Mouse (Mus musculus): ENCODE measurements around the gene Mbnl1. TPM values are rescaled to one million over a fixed set of nuclear protein-coding genes. Genes with fewer than 3 reads are reported as not detected.

Mbnl1 gene
- polyA plus RNA-seq, 1 experiment from 2014 or later, result 47.0 TPM

- no peaks in the 10 kb centered on the region for H3K9me3 ChIP-seq (ENCODE audit: control insufficient read depth, low read length)
- ATAC-seq, result no peak
- H3K4me2 ChIP-seq (ENCODE audit: low read length), result no peak overlapping the region
- H3K4me1 ChIP-seq (replicated peaks; ENCODE audit: control insufficient read depth, insufficient read depth, low read length), result no peaks in the 10 kb centered on the region
- no peaks in the 10 kb centered on the region for H3K36me3 ChIP-seq (ENCODE audit: control insufficient read depth, insufficient read depth)
- H3K4me3 ChIP-seq (replicated peaks; ENCODE audit: low read length), result no peak overlapping the region
- no peak overlapping the region for H3K27ac ChIP-seq (ENCODE audit: low read length)
- WGBS, result 98% methylated on average over 1 of the region's 1 CpGs
- H3K27me3 ChIP-seq (replicated peaks; ENCODE audit: control insufficient read depth, insufficient read depth, low read length), result no peaks in the 10 kb centered on the region
- no peak overlapping the region for H3K9ac ChIP-seq (replicated peaks; ENCODE audit: low read depth, low read length)
Observed at GRCm38 (mm10) chr3:60648293-60648692, 175.7 kb downstream of the Mbnl1 start.

- Histone ChIP-seq H3K9me3 (ENCODE audit: control insufficient read depth, low read length) (no peaks in the 10 kb centered on the region), H3K4me2 (ENCODE audit: low read length) (no peak overlapping the region), H3K27ac (ENCODE audit: low read length) (no peak overlapping the region), H3K4me3 (replicated peaks; ENCODE audit: low read length) (no peak overlapping the region), H3K4me1 (replicated peaks; ENCODE audit: control insufficient read depth, insufficient read depth, low read length) (no peaks in the 10 kb centered on the region), H3K9ac (replicated peaks; ENCODE audit: low read depth, low read length) (no peak overlapping the region), H3K27me3 (replicated peaks; ENCODE audit: control insufficient read depth, insufficient read depth, low read length) (no peaks in the 10 kb centered on the region), H3K36me3 (ENCODE audit: control insufficient read depth, insufficient read depth) (no peaks in the 10 kb centered on the region)
- no peak for ATAC-seq
- 96% methylated on average over 2 of the region's 2 CpGs for WGBS
Observed at GRCm38 (mm10) chr3:60660762-60661161, 188.1 kb downstream of the Mbnl1 start.
